Mouse (Mus musculus) ovary, postnatal 14 days (tissue): ENCODE results near the gene Tdrd1.
A peak's percentile ranks its signal among the peaks of the same experiment; 100 is the strongest.
"Not testable (repeated sequence)": the region's sequence is repeated elsewhere in the genome, so short reads cannot be mapped to it uniquely, and the experiment has no call there.

ENCODE experiments used
- DNase-seq: peaks from one replicate; pipeline ENCODE4 v3.0.0; 2022; ENCODE audit warnings: low spot score

Tdrd1 gene

DNA sequence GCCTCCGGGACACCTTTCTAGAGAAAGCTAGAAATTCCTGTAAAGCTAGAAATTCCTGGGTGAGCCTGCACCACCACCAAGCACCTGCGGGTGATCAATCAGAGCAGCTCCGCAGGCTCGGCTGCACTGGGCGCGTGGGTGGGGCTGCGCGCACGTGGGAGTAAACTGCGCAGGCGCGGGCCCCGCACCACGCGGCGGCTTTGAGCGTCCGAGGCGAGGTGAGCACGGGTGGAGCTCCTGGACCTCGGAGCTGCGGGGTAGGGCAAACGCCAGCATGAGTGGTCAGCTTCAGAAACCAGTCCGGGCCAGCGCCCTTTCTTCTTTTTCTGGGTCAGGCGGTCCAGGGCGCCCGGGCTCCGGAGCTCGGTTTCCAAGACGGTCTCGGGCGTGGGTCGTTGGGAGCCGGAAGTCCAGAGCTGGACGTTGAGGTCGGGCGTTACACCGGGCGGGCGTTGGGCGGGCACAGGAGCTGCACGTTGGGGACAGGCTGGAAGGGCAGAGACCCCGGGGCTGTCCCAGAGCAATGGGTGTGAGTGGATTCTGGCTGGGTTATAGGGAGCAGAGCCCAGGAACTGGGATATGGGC lies at the start of gene Tdrd1:
Gene Tdrd1 (plus strand): TSS at position 163 of the 585 bp plus-strand sequence.
- DNase-seq: no peak

DNA sequence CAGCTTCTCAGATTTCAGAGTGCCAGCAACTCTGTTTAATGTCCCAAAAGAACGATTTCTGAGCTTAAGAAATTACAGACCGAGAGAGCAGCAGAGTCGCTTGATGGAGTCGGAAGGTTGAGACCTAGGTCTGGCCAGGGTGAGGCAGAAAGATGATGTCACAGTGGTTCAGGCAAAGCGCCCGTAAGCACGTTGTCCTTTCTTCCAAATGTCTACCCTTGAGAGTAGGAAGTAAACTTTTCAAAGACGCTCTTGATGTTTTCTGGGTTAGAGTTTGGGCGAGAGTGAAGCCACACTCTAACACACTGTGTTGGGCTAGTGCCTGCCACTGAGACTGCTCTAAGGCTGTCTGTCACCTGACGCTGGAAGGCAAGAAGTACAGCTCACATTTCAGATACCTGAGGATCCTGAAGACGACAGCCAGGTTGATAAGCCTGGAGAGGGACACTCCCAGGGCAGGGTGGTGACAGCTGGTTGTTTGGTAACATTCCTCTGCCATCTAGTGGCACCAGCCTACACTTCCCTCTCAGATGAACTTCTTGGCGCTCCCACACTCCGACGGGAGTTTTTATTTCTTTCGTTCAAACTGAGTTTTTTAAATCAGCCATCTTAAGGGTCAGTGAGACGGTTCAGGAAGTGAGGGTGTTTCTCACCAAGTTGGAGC lies 49.2 kb upstream of the Tdrd1 start:
- DNase-seq: peak; percentile 33

DNA sequence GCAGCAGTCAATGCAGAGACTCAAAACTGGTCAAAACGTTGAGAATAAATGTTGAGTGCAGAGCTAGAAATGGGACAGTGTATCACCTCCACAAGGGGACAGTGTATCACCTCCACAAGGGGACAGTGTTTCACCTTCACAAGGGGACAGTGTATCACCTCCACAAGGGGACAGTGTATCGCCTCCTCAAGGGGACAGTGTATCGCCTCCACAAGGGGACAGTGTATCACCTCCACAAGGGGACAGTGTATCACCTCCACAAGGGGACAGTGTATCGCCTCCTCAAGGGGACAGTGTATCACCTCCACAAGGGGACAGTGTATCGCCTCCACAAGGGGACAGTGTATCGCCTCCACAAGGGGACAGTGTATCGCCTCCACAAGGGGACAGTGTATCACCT lies 47.5 kb upstream of the Tdrd1 start:
- DNase-seq: not testable (repeated sequence)

DNA sequence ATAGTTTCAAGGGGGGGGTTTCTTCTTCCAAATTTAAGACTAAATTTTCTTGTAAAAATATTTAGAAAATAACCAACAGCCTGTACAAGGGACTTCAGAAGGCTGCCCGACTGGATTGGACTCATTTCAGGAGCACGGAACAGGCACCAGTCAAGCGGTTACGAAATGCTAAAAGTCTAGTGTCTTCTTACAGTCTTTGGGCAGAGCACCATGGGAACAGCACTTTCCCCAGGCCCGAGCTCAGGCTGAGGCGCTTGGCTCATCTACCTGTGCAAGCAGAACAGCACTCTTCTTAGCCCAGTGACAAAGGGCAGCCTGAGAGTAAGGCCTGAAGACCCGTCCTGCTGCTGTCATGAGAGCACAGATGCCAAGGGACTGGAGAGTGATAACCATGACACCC lies 38.1 kb upstream of the Tdrd1 start:
- DNase-seq: no peak

DNA sequence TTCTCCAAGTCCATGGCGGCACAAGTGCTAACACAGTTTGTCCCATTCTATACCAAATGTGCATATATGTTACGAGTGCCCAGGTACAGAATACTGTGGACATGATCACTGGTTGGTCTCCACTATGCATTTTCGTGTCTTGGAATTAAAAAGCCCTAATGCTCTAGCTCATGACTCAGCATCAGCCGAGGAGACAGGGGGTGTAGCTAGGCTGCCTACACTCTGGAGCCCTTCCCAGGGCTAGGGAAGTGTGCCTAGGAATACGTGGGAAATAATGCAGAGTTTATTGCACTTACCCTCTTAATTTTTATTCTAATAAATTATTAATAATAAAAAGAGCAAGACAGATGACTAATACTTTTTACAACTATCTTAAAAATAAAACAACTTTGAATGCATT lies 37.1 kb upstream of the Tdrd1 start:
- DNase-seq: no peak

DNA sequence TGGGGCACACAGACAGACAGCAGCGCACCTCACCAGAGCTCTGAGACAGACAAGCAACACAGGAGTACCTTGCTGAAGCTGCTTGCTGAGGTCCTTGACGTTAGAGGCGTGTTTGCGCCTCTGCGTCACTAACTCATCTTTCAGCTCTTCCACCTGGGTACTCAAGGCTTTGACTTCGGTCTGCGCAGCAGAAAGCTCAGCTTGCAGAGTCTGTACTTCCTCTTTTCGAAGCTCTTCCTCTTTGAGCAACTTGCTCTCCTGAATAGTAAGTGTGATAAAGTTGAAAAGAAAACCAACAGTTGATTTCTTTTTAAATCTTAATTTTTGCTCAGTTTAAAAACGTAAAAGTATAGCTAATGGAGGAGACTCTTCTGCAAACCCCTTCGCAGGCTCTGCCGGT lies 28.6 kb upstream of the Tdrd1 start:
- no peak for DNase-seq

DNA sequence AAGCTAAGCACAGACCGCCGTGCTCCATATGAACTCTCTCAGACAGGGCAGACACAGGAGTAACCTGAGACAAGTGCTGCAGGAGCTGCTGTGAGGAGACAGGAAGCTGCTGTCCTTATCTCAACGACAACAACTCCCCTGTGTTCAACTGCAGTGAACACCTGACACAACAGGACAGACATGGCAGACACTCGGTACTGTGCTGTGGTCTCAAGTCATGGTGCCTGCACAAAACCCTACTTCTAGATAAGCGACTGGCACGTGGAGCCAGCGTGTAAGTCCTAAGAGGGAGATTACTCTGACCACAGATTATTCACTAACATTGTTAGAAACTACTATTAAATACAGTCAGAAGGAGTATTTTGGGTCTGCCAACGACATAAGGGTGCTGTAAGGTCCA lies 25.8 kb upstream of the Tdrd1 start:
- DNase-seq: no peak

DNA sequence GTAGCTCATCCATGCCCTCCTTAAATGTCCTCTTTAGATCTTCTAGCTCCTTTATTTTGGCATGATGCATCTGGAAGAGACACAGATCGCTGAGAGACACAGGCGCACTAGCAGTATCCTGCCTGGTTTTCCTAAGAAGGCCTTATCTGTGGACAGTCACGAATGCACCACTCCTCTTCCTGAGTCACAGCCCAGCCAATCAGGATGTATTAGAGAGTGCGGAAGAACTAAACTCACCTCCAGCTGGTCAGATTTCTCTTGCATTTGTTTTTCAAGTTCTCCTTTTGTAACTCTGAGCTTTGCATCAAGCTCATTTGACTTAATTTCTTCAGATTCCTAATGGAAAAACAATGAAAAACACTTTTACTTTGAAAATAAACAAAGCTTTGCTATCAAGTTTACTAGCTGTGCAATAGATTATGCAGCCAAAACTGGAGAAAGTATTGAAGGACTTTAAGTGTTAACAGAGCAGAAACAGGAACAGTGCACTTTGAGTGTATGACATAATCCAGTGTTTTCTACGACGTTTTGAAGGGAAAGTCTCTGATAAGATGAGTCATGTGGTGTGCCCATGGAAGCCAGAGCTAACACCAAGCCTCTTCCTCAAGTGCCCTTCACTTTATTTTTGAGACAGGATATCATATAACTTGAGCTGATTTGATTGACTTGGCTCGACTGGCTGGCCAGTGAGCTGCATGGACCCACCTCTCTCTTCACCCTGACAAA lies 24.9 kb upstream of the Tdrd1 start:
- no peak for DNase-seq

DNA sequence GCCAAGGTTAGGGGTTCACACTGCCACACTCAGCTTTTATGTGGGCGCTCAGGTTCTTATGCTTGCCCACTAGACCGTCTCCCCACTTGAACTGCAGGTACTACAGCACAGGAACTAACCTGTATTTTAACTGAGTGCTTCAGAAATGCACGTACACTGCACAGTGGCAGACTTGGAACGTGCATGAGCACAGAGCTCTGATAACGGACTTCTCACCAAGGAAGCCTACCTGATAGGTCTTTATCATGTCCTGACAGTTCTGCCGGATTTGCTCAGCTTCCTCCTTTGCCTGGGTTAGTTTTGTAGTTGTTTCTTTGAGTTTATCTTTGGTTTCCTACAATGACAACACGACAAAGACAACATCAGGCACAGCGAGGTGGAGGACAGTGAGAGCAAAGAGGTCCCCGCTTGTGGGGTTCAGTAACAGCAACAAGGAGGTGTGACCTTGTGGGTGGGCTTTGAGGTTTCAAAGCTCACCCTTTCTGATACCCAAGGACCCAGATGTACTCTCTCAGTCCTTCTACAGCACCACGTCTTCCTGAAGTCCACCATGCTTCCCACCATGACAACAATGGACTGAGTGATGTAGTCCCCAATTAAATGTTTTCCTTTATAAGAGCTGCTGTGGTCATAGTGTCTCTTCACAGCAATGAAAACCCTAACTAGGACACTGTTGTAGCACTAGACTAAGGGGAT lies 24.2 kb upstream of the Tdrd1 start:
- DNase-seq: no peak

DNA sequence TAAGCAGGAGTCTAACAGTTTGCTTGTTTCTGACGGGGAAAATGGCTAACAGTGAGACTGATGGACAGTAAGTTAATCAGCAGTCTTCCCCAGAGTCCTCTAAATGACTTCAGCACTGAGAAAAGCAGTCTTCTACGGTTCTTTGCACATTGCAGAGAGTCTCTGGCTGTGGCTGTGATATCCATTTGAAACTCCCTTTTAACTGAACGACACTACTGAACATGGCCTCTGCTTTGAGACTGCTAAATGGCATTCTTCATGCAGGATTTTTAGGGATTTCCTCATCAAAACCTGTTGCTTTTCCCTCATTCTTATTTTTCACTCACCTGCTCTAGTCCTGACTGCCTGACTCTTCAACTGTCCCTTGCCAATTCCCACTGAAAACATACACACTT lies 23.7 kb upstream of the Tdrd1 start:
- DNase-seq: no peak

DNA sequence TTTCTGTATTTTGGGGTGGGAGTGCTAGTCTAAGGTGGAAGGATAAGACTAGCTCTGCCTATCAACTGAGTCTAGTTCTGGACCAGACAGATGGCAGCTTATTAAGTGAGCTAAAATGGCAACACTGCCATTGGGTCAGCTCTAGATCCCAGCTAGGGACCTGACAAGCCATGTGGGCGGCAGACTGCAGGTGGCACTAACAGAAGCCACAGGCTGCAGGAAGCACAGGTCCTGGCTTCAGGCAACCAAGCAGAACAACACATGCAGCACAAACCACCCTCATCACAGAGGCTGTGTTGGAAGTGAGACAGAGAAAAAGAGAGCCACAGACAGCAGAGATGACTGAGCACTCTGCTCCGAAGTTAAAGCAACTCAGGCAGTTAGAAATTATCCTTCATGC lies 20.6 kb upstream of the Tdrd1 start:
- DNase-seq: no peak

DNA sequence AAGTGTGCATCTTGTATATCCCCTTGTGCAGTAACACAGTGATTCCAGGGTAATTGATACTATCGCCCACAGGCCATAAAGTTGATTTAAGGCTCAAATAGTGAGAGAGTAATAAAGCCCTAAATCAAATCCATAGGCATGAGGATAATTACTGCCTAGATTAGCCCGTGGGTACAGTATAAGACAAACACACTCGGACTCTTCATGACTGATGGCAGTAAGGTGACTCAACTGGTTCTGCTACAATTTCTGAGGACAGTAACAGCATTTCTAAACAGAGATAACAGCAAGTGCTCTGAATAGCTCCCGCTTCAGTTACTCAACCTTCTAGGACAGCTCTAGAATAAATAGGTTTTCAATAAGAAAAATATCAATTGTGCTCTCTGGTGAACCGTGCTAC lies 18.9 kb upstream of the Tdrd1 start:
- no peak for DNase-seq

DNA sequence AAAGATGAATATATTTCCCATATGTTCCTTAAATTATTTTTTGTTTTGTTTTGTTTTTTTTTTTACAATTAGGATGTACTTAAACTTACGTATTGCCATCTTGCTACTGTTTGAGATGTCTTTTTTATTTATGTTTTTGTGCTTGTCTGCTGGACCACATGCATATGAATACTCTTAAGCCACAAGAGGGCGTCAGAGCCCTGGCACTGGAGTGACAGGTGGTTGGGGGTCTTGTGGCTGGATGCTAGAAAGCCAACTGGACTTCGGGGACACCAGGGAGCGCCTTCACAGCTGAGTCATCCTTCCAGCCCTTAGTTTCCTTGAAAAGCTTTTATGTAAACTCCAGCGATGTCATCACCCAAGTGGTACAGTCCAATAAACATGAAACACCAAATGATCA lies 17.2 kb upstream of the Tdrd1 start:
- no peak for DNase-seq

DNA sequence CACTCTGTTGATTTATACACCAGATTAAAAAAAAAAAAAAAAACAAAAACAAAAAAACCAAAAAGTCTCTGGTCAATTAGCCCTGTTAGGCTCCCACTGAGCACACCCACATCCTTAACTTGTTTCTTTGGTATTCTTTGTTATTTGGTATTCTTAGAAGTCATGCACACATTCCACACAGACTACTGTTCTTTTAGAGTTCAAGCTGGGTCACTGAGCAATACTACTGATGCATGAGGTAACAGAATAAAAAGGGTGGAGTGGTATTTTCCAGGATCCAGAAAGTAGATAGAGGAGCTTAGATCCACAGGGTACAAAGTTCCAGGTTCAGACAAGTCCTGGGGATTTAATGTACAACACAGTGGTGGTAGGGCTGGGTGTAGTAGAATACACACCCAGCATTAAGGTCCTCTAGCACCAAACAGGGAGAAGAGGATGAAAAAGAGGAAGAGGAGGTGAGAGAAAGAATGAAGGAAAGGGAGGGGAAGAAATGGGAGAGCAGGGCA lies 15.3 kb upstream of the Tdrd1 start:
- DNase-seq: no peak

DNA sequence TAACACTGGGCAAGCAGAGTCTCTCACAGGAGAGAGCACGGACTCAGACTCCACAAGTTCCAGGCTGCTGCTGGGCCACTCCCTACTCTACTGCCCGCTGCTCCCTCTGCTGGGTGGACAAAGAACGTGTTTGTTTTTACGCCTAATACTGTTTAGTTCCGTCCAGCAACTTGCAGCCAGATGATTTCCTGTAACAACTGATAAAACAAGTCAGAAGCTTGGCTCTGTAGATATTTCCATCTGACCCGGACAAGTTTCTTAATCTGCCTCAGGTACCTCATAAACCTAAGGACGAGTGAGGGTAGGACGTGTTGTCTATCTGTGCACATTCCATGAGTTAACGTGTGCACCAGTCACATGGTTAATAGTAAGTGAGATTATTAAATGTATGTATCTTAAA lies 14.4 kb upstream of the Tdrd1 start:
- peak; percentile 44 for DNase-seq

DNA sequence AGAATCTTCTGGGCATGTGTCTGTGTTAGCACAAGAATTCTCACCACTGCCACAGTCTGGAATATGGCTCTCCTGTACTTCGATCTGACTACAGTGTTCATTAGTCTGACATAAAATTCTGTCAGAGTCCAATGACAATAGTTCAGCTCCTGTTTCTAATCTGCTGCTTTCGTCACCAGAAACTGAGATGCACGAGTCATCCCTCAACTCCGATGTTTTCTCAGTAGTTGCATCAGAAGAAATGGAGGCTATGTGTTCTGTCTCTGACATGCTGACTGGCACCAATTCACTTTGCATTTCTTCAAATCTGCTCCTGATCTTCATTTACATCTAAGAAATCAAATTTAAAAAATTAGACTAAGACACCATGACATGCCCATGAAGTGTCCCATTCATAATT lies 12.6 kb upstream of the Tdrd1 start:
- DNase-seq: no peak

DNA sequence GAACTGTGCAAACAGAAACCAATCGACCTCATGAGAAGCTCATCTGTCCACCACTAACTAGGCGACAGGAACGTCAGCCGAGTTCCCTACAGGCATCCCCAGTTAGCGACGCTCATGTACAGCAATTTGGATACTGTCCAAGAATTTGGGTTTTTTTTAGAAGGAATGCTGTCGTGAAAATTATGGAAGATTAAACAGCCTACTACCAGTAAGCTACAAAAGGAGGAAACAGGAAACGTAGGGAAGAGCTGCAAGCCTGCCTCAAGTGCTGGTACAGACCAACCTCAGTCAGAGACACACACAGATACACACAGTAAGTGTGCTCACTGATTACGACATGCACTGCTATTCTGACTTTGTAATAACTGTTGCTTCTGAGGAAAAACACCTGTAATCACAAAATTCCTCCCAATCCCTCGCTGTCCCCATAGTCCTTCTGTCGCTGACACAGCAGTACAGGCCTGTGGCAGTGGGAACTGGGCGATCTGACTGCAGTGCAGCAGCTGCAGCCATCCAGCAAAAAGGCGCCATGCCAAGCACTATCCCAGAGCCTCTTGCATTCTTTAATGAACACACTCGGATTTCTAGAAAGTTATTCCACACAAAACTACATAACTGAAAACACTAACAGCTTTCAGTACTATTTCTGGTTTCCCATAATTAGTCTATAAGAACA lies 8.0 kb upstream of the Tdrd1 start:
- DNase-seq: no peak

DNA sequence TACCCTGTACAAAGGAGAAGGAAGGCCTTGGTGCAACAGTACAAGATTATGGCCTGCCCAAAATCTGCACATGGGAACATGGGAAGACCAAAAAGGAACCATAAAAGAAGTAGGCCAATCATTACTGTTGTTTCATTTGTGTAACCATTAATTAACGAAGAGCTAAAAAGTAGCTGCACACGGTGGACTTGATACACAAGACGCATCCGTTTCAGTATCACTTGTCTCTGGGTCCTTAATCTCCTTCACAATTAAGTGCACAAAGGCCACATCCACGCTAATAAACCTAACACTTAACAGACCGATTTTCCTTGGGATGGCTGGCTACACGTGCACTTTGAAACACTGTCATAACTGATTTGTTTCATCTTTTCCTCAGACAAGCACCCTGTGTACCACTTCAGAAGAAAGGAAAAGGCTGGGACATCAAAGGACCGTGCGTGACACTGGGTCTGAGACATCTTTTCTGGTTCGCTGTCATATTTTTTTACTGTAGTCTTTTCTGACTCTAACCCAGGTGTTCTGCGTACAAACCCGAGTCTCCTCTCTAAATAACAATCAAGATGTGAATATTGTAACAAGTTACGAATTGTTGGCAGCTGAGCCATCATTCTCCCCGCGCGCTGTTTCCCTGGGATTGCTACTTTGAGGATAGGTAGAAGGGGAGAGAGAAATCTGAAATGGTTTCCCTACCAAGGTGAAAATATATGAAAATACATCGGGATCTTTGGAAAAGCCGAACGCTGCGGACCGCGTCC lies 4.8 kb upstream of the Tdrd1 start:
- no peak for DNase-seq

DNA sequence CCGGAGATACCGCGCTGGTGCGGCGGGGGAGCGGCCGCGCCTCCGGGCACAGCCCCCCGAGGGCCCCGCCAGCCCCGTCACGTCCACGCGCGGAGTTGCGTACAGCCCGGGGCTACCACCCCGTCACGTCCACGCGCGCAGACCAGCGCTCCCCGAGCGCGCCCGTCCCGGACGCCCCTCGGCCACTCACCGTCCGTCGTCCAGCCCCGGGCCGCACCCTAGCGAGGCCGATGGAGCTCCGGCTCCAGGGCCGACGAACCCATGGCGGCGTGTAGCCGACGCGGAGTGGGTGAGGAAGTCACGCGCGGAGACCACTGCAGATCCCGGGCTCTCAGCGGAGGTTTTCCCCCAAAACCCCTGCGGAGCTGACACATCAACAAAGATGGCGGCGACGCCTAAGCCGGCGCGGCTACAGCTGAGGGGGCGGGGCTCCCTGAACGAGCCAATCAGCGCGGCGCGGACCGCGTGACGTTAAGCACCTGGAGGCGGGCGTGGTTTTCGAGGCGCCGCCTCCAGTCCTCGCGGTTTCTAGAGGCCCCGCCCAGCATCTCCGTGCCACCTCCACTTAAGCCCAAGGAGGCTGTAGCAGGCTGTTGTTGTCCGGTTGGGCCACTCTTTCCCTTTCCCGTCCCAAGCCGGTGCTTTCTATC lies 4.1 kb upstream of the Tdrd1 start, which contains the start of gene Ccdc186:
Gene Ccdc186 (minus strand): TSS at position 393 of the 650 bp plus-strand sequence.
- DNase-seq: peak; percentile 97

DNA sequence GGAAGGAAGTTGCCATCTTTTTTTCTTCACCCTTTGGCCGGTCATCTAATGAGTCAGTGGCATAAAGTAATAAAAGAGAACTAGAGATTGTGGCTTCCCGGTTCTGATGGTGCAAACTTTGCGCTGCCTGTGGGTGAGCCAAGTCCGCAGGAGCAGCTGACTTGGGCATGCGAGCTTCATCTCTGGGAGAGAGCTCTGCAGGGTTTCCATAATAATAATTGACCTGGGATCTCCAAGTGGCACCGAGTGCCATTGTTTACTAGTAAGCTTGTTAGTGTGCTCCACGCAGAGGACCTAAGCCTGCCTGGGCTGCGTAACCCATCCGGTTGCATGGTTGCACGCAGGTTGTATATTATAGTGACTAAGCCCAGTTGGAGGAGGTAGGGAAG lies 3.6 kb upstream of the Tdrd1 start:
- DNase-seq: no peak

DNA sequence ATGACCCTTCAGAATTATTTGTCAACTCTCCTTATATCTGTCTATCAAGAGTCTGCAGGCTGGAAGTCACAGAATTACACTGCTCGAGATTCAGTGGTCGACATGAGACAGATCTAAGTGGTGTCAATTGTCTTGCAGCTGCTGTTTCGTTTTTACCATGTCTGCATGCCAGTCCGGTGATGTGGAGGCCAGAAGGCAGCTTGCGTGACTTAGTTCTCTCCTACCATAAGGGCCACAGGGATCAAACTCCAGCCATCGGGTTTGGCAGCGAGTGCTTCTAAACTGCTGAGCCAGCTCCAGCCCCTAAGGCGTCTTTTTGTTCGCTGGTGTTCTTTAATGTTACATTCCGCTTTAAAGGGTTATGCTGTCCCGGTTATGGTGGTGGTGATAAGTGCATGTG lies 2.3 kb downstream of the Tdrd1 start:
- no peak for DNase-seq
